18 mouse cellular contexts compared by ENCODE assay signal in the genomic region with DNA sequence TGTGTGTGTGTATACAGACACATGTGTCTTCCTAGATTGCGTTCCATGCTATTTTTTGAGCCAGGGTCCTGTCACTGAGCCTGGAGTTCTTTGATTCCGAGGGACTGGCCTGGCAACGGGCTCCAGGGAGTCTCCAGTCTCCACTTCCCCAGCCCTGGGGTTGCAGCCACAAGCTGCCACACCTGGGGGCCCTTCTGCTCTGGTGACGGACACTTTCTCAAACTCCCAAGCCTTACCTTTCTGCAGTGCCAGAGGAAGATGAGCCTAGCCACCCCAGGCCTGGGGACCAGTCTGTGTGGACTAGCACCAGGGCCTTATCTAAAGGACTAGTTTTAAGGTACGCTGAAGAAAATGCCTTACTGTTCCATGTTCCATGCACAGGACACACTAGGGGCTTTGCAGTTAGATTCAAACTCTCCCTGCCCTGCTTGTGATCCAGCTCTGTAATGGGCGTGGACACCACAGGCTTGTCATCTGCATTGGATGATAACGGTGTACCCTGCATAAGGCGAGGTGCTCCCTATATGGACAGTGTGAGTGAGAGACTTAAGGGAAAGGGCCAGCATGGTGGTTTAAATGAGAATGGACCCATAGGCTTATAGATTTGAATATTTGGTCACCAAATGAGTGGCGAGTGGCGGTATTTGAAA. TPM values are rescaled to one million over a fixed set of nuclear protein-coding genes. Genes with fewer than 3 reads are reported as not detected.
DNase-seq lines count a peak whose midpoint lies in the region; ATAC-seq and TF ChIP-seq lines count a peak whose summit lies in the region.
"Had no signal": no experiment of that assay in that cellular context is flagged by ENCODE, and none has a peak within 500 bp of the region (broad histone marks: within the 10 kb centered on the region; RNA-seq: fewer than 3 reads in every experiment).

No protein-coding gene starts in this region.

- TF ChIP-seq CTCF in MEL (IDR thresholded peaks at IDR 0.05 in 2 of 3, conservative IDR thresholded peaks at IDR 0.05 in 1 of 3; ENCODE audit: control insufficient read depth in 1 of 3, insufficient read depth in 1 of 3, low read depth in 2 of 3, low read length in 3 of 3, poor library complexity in 1 of 3, severe bottlenecking in 1 of 3) = no peak
- TF ChIP-seq CTCF in liver, postnatal 0 days (IDR thresholded peaks at IDR 0.05; ENCODE audit: low read depth) = no peak

- DNase-seq in heart, adult 9 months (ENCODE audit: low spot score in 2 of 2) = no peak
- DNase-seq in MEL (ENCODE audit: low read depth, low spot score) = peak; percentile 73
- peak; percentile 51 for DNase-seq in liver, postnatal 0 days
- DNase-seq in urinary bladder, postnatal 10 days (ENCODE audit: low spot score) = no peak
- no peak for DNase-seq in right cerebral cortex, postnatal 25 days
- no peak for DNase-seq in MN1 (ENCODE audit: low spot score)
- DNase-seq: adrenal gland, adult 2 months; cerebellum, adult 9-10 months; embryo, embryonic 11 days; gastrocnemius, postnatal 25 days; kidney, adult 2 months; kidney, postnatal 36 days; left cerebral cortex, postnatal 4 days; lung, adult 2 months; right cerebral cortex, postnatal 4 days had no signal

- WGBS in heart, embryonic 11.5 days (ENCODE audit: insufficient replicate concordance) = 65% methylated on average over 10 of the region's 10 CpGs
- whole genome bisulfite sequencing in liver, postnatal 0 days (ENCODE audit: insufficient replicate concordance) = 60% methylated on average over 10 of the region's 10 CpGs

- H3K9me3 ChIP-seq in heart, embryonic 11.5 days (replicated peaks; ENCODE audit: control insufficient read depth, low read length) = no peaks in the 10 kb centered on the region
- H3K9me3 ChIP-seq in MEL (replicated peaks; ENCODE audit: insufficient read depth, low read length) = no peaks in the 10 kb centered on the region
- H3K9me3 ChIP-seq in erythroblast, embryonic 14.5 days (ENCODE audit: control insufficient read depth, low read length) = no peaks in the 10 kb centered on the region
- no peaks in the 10 kb centered on the region for H3K9me3 ChIP-seq in liver, postnatal 0 days (ENCODE audit: low read length)
- H3K9me3 ChIP-seq: hindbrain, embryonic 15.5 days had no signal

- TF ChIP-seq POLR2A in MEL (IDR thresholded peaks at IDR 0.05; ENCODE audit: control insufficient read depth in 1 of 2, insufficient read depth in 1 of 2, low read depth in 1 of 2, low read length in 2 of 2, poor library complexity in 1 of 2) = no peak

- peak overlapping the region; percentile 33 for H3K4me2 ChIP-seq in heart, embryonic 11.5 days
- H3K4me2 ChIP-seq in liver, postnatal 0 days (ENCODE audit: low read depth, low read length) = peak overlapping the region; percentile 53
- H3K4me2 ChIP-seq: hindbrain, embryonic 15.5 days had no signal

- TF ChIP-seq RAD21 in MEL (IDR thresholded peaks at IDR 0.05; ENCODE audit: low read depth, low read length) = no peak

- H3K36me3 ChIP-seq in heart, embryonic 11.5 days (ENCODE audit: control insufficient read depth, insufficient read depth, low read length) = peaks cover 4% of the 10 kb centered on the region; the same call in 1 of the 2 replicates
- peaks cover 0 to 33% of the 10 kb centered on the region in 2 experiments; a peak in 3 of 4 replicates for H3K36me3 ChIP-seq in MEL (ENCODE audit: control insufficient read depth in 1 of 2, insufficient read depth in 2 of 2, low read length in 2 of 2)
- H3K36me3 ChIP-seq in erythroblast, embryonic 14.5 days (ENCODE audit: control insufficient read depth) = peaks cover 50% of the 10 kb centered on the region
- H3K36me3 ChIP-seq in liver, postnatal 0 days (replicated peaks; ENCODE audit: insufficient read depth, low read length) = peaks cover 3% of the 10 kb centered on the region; the same call in 1 of the 2 replicates

- no peaks in the 10 kb centered on the region for H3K27me3 ChIP-seq in heart, embryonic 11.5 days (ENCODE audit: control insufficient read depth, insufficient read depth, low read length)
- H3K27me3 ChIP-seq in MEL (ENCODE audit: control insufficient read depth in 1 of 2, insufficient read depth in 2 of 2, low read length in 2 of 2) = no peaks in the 10 kb centered on the region
- H3K27me3 ChIP-seq in erythroblast, embryonic 14.5 days (ENCODE audit: control insufficient read depth) = no peaks in the 10 kb centered on the region
- H3K27me3 ChIP-seq in liver, postnatal 0 days (ENCODE audit: insufficient read depth, low read length) = no peaks in the 10 kb centered on the region
- H3K27me3 ChIP-seq: hindbrain, embryonic 15.5 days had no signal

- H3K79me2 ChIP-seq in MEL (ENCODE audit: control insufficient read depth, insufficient read depth, low read length, poor library complexity) = peaks cover 4% of the 10 kb centered on the region

- H3K4me3 ChIP-seq in heart, embryonic 11.5 days (ENCODE audit: low read depth, low read length) = no peak overlapping the region
- H3K4me3 ChIP-seq in MEL (ENCODE audit: control insufficient read depth in 1 of 2, insufficient read depth in 1 of 2, low read depth in 2 of 2, low read length in 2 of 2) = no peak overlapping the region
- H3K4me3 ChIP-seq in erythroblast, embryonic 14.5 days (replicated peaks) = peak overlapping the region; percentile 60
- 0 out of 2 replicates have a peak overlapping the region, but pooled peaks have one; percentile 4 for H3K4me3 ChIP-seq in liver, postnatal 0 days (ENCODE audit: low read depth, low read length)
- H3K4me3 ChIP-seq: hindbrain, embryonic 15.5 days had no signal

- H3K4me1 ChIP-seq in heart, embryonic 11.5 days (ENCODE audit: control insufficient read depth, insufficient read depth, low read length) = 0 out of 2 replicates have a peak, but pooled peaks cover 6% of the 10 kb centered on the region
- H3K4me1 ChIP-seq in MEL (ENCODE audit: control insufficient read depth in 1 of 2, insufficient read depth in 2 of 2, low read length in 2 of 2) = peaks cover 14 to 43% of the 10 kb centered on the region in 2 experiments
- peaks cover 83% of the 10 kb centered on the region for H3K4me1 ChIP-seq in erythroblast, embryonic 14.5 days (ENCODE audit: control insufficient read depth)
- H3K4me1 ChIP-seq in liver, postnatal 0 days (ENCODE audit: insufficient read depth) = peaks cover 39% of the 10 kb centered on the region

- peak overlapping the region; percentile 72; the same call in 1 of the 2 replicates for H3K27ac ChIP-seq in heart, embryonic 11.5 days (ENCODE audit: low read depth, low read length)
- peak overlapping the region; percentile 2; the same call in 1 of the 2 replicates for H3K27ac ChIP-seq in MEL (ENCODE audit: control insufficient read depth, low read depth, low read length)
- peak overlapping the region; percentile 91 for H3K27ac ChIP-seq in liver, postnatal 0 days (ENCODE audit: low read depth)
- H3K27ac ChIP-seq: hindbrain, embryonic 15.5 days had no signal

- peak; percentile 69; the same call in 1 of the 2 replicates for ATAC-seq in heart, embryonic 11.5 days (replicated peaks; ENCODE audit: insufficient number of reproducible peaks, low FRiP score, low TSS enrichment)
- ATAC-seq in liver, postnatal 0 days = peak; percentile 89

- peak in 1 of 2 experiments; percentile 27; a peak in 1 of 4 replicates for TF ChIP-seq EP300 in MEL (IDR thresholded peaks at IDR 0.05; ENCODE audit: low read depth in 1 of 2, low read length in 2 of 2)
- peak; percentile 62 for TF ChIP-seq EP300 in liver, postnatal 0 days (IDR thresholded peaks at IDR 0.05; ENCODE audit: low read depth)

- H3K9ac ChIP-seq in heart, embryonic 11.5 days (ENCODE audit: low read depth, low read length) = no peak overlapping the region
- H3K9ac ChIP-seq in MEL (ENCODE audit: control insufficient read depth, low read depth, low read length, poor library complexity, severe bottlenecking) = 0 out of 2 replicates have a peak overlapping the region, but pooled peaks have one; percentile 6
- peak overlapping the region; percentile 36; the same call in 1 of the 2 replicates for H3K9ac ChIP-seq in liver, postnatal 0 days (replicated peaks)
- H3K9ac ChIP-seq: hindbrain, embryonic 15.5 days had no signal

TF ChIP-seq in MEL, 35 proteins besides CTCF, POLR2A, EP300 and RAD21:
- no peak for TF ChIP-seq HCFC1 (IDR thresholded peaks at IDR 0.05; ENCODE audit: low read depth, low read length)
- TF ChIP-seq TAL1 (IDR thresholded peaks at IDR 0.05; ENCODE audit: low read length) = peak; percentile 69
- 0 out of 2 replicates have a peak, but pooled peaks have one; percentile 29 for TF ChIP-seq MYC (IDR thresholded peaks at IDR 0.05; ENCODE audit: low read depth, low read length)
- TF ChIP-seq SMC3 (IDR thresholded peaks at IDR 0.05; ENCODE audit: low read depth, low read length) = no peak
- 0 out of 2 replicates have a peak, but pooled peaks have one; percentile 24 for TF ChIP-seq SIN3A (IDR thresholded peaks at IDR 0.05; ENCODE audit: low read length)
TF ChIP-seq in MEL: peak in this region for 3.

RNA-seq across cellular contexts. Expression of a gene that starts 5.3 kb away (rescaled TPM):
- 19.2 and 20.1 TPM in 2 replicates for polyA plus RNA-seq in heart, embryonic 11.5 days (2014; fragmentation: Nextera tagmentation; extraction: Ambion mirVana)
- total RNA-seq in MEL (2012; rRNA removed) = 62.1 and 66.9 TPM in 2 replicates
- 100 to 1,000 TPM in 1 of 2 experiments, not detected in 1; 113 TPM for polyA plus RNA-seq in MEL (2012; ENCODE audit: insufficient read depth in 1 of 2, insufficient read length in 2 of 2, low read depth in 1 of 2, low replicate concordance in 2 of 2, missing spikeins in 1 of 2)
- 7.6 and 8.7 TPM in 2 replicates for polyA plus RNA-seq in erythroblast, embryonic 14.5 days (2012)
- 7.6 and 8.6 TPM in 2 replicates for polyA plus RNA-seq in liver, postnatal 0 days (2015; fragmentation: Nextera tagmentation; extraction: Ambion mirVana)

Comparison
In these comparisons a context has a peak if more than half of its experiments do, and no peak if none do; other contexts are left out.
1. H3K27ac ChIP-seq: peak in every context shown above with its lines; median percentile 91 in liver, postnatal 0 days; 72 in heart, embryonic 11.5 days; 2 in MEL.
2. H3K4me3 ChIP-seq: peak in erythroblast, embryonic 14.5 days (single experiment) and liver, postnatal 0 days (single experiment); none in heart, embryonic 11.5 days (single experiment) and MEL (0 of 2).
3. DNase-seq: peak in MEL (single experiment) and liver, postnatal 0 days (single experiment); none in heart, adult 9 months (0 of 2), urinary bladder, postnatal 10 days (single experiment), right cerebral cortex, postnatal 25 days (single experiment) and MN1 (single experiment).